Mouse (Mus musculus): ENCODE measurements around the gene Nat14.

DNA sequence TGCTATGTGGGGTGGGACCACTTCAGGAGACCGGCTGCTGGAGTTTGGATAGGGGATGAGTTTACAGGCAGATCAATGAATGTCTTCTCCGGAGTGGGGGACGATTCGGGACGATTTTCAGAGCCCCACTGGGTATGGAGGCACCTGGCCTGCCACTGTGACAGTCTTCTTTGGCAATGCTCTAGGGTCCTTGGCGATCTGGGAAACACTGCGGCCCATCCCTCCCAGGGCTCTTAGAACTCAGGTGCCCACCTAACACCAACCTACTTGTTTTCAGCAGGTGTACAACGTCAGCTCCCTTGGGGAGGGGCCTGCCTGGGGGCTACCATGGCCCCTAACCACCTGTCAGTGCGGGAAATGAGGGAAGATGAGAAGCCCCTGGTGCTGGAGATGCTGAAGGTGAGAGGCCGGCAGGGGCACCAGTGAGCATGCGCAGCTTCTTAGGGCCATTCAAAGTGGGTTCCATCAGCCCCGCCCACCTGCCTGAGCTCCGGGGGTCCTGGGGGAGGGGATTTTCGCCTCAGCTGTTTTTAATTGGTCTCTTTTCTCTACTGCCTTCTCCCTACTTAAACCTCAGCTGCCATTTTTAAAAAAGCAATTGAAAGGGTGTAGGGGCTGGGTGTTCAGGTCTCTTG lies 1.2 kb downstream of the Nat14 start:
- TF ChIP-seq ZC3H11A (IDR thresholded peaks at IDR 0.05; ENCODE audit: borderline replicate concordance, low read depth, low read length) (no peak), HCFC1 (IDR thresholded peaks at IDR 0.05; ENCODE audit: borderline replicate concordance, insufficient read depth, low read length) (no peak)

Data from ES-E14 (cell line).